Mouse (Mus musculus) right cerebral cortex, postnatal 4 days (tissue): ENCODE results near the gene Cpeb2.

Experiments
- DNase-seq: peaks from one replicate; pipeline ENCODE4 v3.0.0-alpha.2; 2022

Cpeb2 gene

GRCm38 (mm10) chr5:43239141-43239835 is 6.3 kb downstream of the Cpeb2 start:
- no peak for DNase-seq

- DNase-seq: no peak
Measured at GRCm38 (mm10) chr5:43240729-43241128, 7.8 kb downstream of the Cpeb2 start.

- DNase-seq: no peak
Measured at GRCm38 (mm10) chr5:43246236-43246635, 13.3 kb downstream of the Cpeb2 start.

- DNase-seq: no peak
Measured at GRCm38 (mm10) chr5:43246954-43247353, 14.0 kb downstream of the Cpeb2 start.

GRCm38 (mm10) chr5:43248001-43248430 is 15.0 kb downstream of the Cpeb2 start:
- DNase-seq: no peak

- DNase-seq: no peak
Measured at GRCm38 (mm10) chr5:43257490-43257889, 24.5 kb downstream of the Cpeb2 start.

GRCm38 (mm10) chr5:43258472-43259142 is 25.6 kb downstream of the Cpeb2 start:
- DNase-seq: no peak

GRCm38 (mm10) chr5:43261814-43262213 is 28.8 kb downstream of the Cpeb2 start:
- no peak for DNase-seq

- no peak for DNase-seq
Measured at GRCm38 (mm10) chr5:43263951-43264350, 31.0 kb downstream of the Cpeb2 start.

- DNase-seq: no peak
Measured at GRCm38 (mm10) chr5:43264696-43265095, 31.7 kb downstream of the Cpeb2 start.

GRCm38 (mm10) chr5:43277982-43278381 is 45.0 kb downstream of the Cpeb2 start:
- DNase-seq: no peak

- DNase-seq: no peak
Measured at GRCm38 (mm10) chr5:43279774-43280173, 46.8 kb downstream of the Cpeb2 start.

GRCm38 (mm10) chr5:43285756-43286155 is 52.8 kb downstream of the Cpeb2 start:
- DNase-seq: no peak

- DNase-seq: no peak
Measured at GRCm38 (mm10) chr5:43289752-43290446, 56.9 kb downstream of the Cpeb2 start.

GRCm38 (mm10) chr5:43293136-43293535 is 60.2 kb downstream of the Cpeb2 start:
- DNase-seq: no peak

GRCm38 (mm10) chr5:43297459-43297858 is 64.5 kb downstream of the Cpeb2 start:
- DNase-seq: no peak

GRCm38 (mm10) chr5:43298975-43299374 is 66.0 kb downstream of the Cpeb2 start:
- no peak for DNase-seq

GRCm38 (mm10) chr5:43300076-43300475 is 67.1 kb downstream of the Cpeb2 start:
- DNase-seq: no peak

- DNase-seq: no peak
Measured at GRCm38 (mm10) chr5:43300979-43301378, 68.0 kb downstream of the Cpeb2 start.

- no peak for DNase-seq
Measured at GRCm38 (mm10) chr5:43303504-43303903, 70.5 kb downstream of the Cpeb2 start.

GRCm38 (mm10) chr5:43305449-43305848 is 72.5 kb downstream of the Cpeb2 start:
- DNase-seq: no peak

GRCm38 (mm10) chr5:43309961-43310360 is 77.0 kb downstream of the Cpeb2 start:
- no peak for DNase-seq

- DNase-seq: no peak
Measured at GRCm38 (mm10) chr5:43324311-43324862, 91.4 kb downstream of the Cpeb2 start.

GRCm38 (mm10) chr5:43325561-43325960 is 92.6 kb downstream of the Cpeb2 start:
- DNase-seq: no peak
